Mouse (Mus musculus) lung, adult 2 months (tissue): ENCODE data around the gene Tcf23. TPM values are rescaled to one million over a fixed set of nuclear protein-coding genes. Genes with fewer than 3 reads are reported as not detected.

Experiments used
- DNase-seq: peaks from one replicate; pipeline ENCODE4 v3.0.0; 2022
- H3K4me1 ChIP-seq: fragments of 200-500 bp; 2 replicates; pipeline ENCODE4 v1.6.1; 2011; ENCODE audit warnings: low read length; ENCODE audit not compliant: control insufficient read depth, insufficient read depth
- H3K4me3 ChIP-seq: fragments of 200-500 bp; replicated peaks from 2 replicates; pipeline ENCODE3; 2011; ENCODE audit warnings: low read depth, mild to moderate bottlenecking, control low read depth, low read length; ENCODE audit errors: extremely low read depth
- CTCF ChIP-seq: fragments of 200-500 bp; IDR thresholded peaks from 2 replicates; pipeline ENCODE4 v1.5.1; 2011; ENCODE audit warnings: mild to moderate bottlenecking, low read length, control low read depth; ENCODE audit not compliant: insufficient read depth
- POLR2A ChIP-seq: fragments of 200-500 bp; IDR thresholded peaks from 2 replicates; pipeline ENCODE4 v1.6.1; 2011; ENCODE audit warnings: low read depth, mild to moderate bottlenecking, control low read depth, low read length, borderline replicate concordance; ENCODE audit errors: extremely low read depth
- WGBS: fragments of 180-500 bp; shearing (Covaris S2); methylation state at CpG from one replicate; pipeline ENCODE4 v1.1.7; 2018; 5-methylcytosine and 5-hydroxymethylcytosine counted together
- polyA plus RNA-seq: library from polyadenylated mRNA; depleted of rRNA; stranded (reverse); fragments of >200 nt; gene quantifications from 2 replicates; pipeline ENCODE4 v1.2.3, GENCODE M21; 2012; rRNA removed

Tcf23 gene
- polyA plus RNA-seq, 1 experiment: 1.2 TPM

DNA sequence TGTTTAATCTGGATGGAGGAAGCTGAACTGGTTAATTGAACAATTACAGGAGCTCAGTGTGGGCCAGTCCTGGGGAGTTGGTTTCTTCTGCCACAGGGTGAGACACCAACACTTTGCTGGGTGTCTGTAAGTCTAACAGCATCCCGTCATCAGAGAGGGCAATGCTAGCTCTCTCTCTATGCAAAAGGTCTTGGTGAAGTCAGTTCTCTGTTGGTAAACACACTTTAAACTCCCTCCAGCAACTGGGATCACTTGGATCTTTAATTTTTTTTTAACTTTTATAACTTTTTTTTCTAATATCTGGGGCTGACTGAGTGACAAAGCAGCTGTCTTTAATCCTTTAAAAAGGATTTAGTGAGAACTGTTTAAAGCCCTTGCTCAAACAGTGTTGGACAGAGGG, 54.2 kb downstream of the Tcf23 start:
- H3K4me3 ChIP-seq: no peak overlapping the region
- no peaks in the 10 kb centered on the region for H3K4me1 ChIP-seq
- 45% methylated on average over 1 of the region's 1 CpGs for WGBS
- DNase-seq: no peak
- no peak for TF ChIP-seq CTCF
- no peak for TF ChIP-seq POLR2A

DNA sequence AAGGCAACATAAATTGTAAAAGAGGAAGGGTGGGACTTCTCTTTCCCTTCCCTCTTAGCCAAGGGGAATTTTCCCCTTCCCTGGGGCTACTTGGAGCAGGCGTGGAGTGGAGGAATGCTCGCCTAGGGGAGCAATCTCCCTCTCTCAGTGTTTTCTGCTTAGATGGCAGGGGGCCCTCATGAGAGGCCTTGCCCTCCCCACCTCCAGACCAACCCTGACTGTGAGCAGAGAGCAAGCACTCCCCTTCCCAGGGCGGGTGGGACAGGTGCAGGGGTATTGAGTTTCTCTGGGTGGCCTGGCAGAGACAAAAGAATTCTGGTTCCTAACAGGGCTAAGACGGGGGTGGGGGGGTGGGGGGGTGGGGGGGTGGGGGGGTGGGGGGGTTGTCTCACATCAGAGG, 54.8 kb downstream of the Tcf23 start:
- TF ChIP-seq POLR2A: no peak
- no peak for TF ChIP-seq CTCF
- no peak for DNase-seq
- WGBS: 23% methylated on average over 4 of the region's 4 CpGs
- Histone ChIP-seq H3K4me3 (no peak overlapping the region), H3K4me1 (no peaks in the 10 kb centered on the region)

DNA sequence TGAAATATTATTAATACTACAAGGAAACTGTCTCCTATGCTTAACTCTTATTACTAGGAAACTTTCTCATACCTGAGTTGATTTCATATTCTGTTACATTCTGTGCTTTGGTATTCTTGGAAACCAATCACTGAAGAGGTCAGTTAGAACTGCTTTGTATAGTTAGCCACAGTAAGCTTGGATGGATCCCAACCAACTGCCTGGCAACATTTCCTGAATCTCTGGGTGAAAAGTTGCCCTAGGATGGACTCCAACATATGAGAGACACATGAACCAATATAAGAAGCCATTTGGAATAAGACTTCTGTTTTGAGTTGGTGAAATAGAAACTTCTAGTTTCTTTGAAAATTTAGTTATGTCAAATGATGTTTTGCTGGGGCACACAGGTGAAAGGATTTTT, 56.2 kb downstream of the Tcf23 start:
- no peak for TF ChIP-seq POLR2A
- DNase-seq: no peak
- Histone ChIP-seq H3K4me1 (no peaks in the 10 kb centered on the region), H3K4me3 (no peak overlapping the region)

Other genes with a start within 250 kb of the Tcf23 start
- 66.2 and 81.8 TPM in 2 replicates for gene Mapre3, start 154.0 kb upstream of the Tcf23 start, polyA plus RNA-seq
- 85.7 and 86.6 TPM in 2 replicates for gene Tmem214, start 100.7 kb upstream of the Tcf23 start, polyA plus RNA-seq
- 19.2 and 20.8 TPM in 2 replicates for gene Agbl5, start 80.0 kb upstream of the Tcf23 start, polyA plus RNA-seq
- gene Ost4, start 60.9 kb upstream of the Tcf23 start, polyA plus RNA-seq: 218 and 230 TPM in 2 replicates
- 89.9 and 107 TPM in 2 replicates for gene Emilin1, start 55.3 kb upstream of the Tcf23 start, polyA plus RNA-seq
- gene Khk, start 47.2 kb upstream of the Tcf23 start, polyA plus RNA-seq: 39.0 and 46.6 TPM in 2 replicates
- 2.7 and 5.7 TPM in 2 replicates for gene Cgref1, start 23.1 kb upstream of the Tcf23 start, polyA plus RNA-seq
- 196 and 253 TPM in 2 replicates for gene Preb, start 8.3 kb upstream of the Tcf23 start, polyA plus RNA-seq
- 113 and 122 TPM in 2 replicates for gene Atraid, start 79.7 kb downstream of the Tcf23 start, polyA plus RNA-seq
- gene Slc5a6, start 80.3 kb downstream of the Tcf23 start, polyA plus RNA-seq: 16.3 and 19.1 TPM in 2 replicates
- gene Cad, start 86.1 kb downstream of the Tcf23 start, polyA plus RNA-seq: 27.6 and 28.6 TPM in 2 replicates
- not detected in 2 replicates for gene Dnajc5g, start 137.6 kb downstream of the Tcf23 start, polyA plus RNA-seq
- 0.10 TPM in 1 of 2 replicates, not detected in the other for gene Slc30a3, start 139.6 kb downstream of the Tcf23 start, polyA plus RNA-seq
- 3.8 and 14.9 TPM in 2 replicates for gene Trim54, start 148.1 kb downstream of the Tcf23 start, polyA plus RNA-seq
- not detected in 2 replicates for gene Ucn, start 170.2 kb downstream of the Tcf23 start, polyA plus RNA-seq
- 86.4 and 93.4 TPM in 2 replicates for gene Mpv17, start 185.6 kb downstream of the Tcf23 start, polyA plus RNA-seq
- gene Gm29609, start 211.2 kb downstream of the Tcf23 start, polyA plus RNA-seq: 2.2 and 2.7 TPM in 2 replicates
- gene Gtf3c2, start 211.5 kb downstream of the Tcf23 start, polyA plus RNA-seq: 39.2 and 59.2 TPM in 2 replicates
- gene Snx17, start 224.6 kb downstream of the Tcf23 start, polyA plus RNA-seq: 80.9 and 97.0 TPM in 2 replicates
- 28.3 and 44.9 TPM in 2 replicates for gene Eif2b4, start 224.8 kb downstream of the Tcf23 start, polyA plus RNA-seq
- gene Zfp513, start 233.6 kb downstream of the Tcf23 start, polyA plus RNA-seq: 45.2 and 52.4 TPM in 2 replicates